Mouse (Mus musculus): Measurements from ENCODE around the gene Grk1. TPM values are rescaled to one million over a fixed set of nuclear protein-coding genes. Genes with fewer than 3 reads are reported as not detected.

Gene Grk1
- not detected in 2 replicates for total RNA-seq (2021)
- long read RNA-seq: 0 reads

DNA sequence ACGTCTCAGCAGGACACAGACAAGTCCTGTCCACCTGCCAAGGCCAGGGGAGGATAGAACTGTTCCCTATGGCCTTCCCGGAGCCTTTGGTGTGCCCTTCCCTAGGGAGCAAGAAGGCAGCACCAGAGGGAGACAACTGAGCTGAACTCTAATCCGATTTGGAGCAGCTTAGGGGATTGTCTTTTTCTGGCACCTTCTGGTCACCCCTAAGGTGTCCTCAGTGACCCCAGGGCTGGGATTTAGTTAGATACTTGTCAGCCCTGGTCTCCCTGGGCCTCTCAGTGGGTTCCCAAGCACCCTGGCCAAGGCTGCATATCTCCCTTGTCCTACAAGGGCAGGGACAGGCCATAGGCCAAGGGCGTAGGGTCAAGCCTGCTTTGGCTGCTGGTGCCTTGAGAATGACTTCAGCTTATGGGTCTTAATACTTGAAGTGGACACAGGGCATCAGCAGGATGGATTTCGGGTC lies at the start of gene Grk1:
Gene Grk1 (plus strand): TSS at position 416 of the 466 bp plus-strand sequence.
- no peak for DNase-seq

GRCm38 (mm10) chr8:13356221-13356620 lies 48.7 kb upstream of the Grk1 start:
- no peak for DNase-seq

GRCm38 (mm10) chr8:13356681-13357080 lies 48.2 kb upstream of the Grk1 start:
- DNase-seq: no peak

- DNase-seq: no peak
These were observed 44.7 kb upstream of the Grk1 start for GRCm38 (mm10) chr8:13360213-13360612.

DNA sequence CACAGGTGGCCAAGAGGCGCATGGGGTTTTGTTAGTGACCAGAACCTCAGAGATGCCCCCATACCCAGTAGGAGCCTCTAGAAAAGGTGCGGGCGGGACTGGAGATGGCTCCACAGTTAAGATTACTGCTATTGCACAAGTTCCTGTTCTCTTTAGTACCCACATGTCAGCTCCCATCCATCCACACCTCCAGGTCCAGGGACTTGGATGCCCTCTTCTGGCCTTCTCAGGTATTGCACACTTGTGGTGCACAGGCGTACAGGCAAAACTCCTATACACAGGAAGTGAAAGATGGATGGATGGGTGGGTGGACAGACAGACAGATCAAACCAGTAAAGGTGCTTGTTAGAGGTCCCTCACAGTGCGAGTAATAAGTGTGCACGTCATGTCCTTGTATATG lies 43.0 kb upstream of the Grk1 start:
- DNase-seq: no peak

DNA sequence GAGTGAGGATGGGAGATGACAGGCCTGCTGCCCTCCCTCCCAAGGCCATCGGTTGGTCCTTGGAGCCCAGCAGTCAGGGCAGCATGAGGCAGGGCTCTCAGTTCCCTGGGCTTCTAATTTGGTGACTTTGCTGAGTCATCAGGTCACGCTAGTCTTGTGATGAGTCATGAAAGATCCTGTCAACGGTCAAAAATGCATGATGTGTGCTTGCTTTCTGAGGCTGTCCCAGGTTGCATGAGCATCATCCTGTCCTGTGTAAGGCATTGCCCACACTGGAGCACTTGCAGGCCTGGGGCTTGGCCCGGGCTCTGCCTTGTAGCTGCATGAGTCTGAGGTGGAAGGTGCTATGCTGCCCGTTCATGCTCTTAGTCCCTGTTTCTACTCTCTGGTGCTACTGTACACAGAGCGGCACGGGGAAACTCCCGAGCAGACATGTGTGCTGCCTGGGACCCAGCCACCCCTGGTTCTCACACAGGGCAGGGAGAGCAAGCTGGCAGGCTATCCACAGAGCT lies 31.7 kb upstream of the Grk1 start:
- peak; percentile 52 for DNase-seq

GRCm38 (mm10) chr8:13381630-13382029 lies 23.3 kb upstream of the Grk1 start:
- no peak for DNase-seq

DNA sequence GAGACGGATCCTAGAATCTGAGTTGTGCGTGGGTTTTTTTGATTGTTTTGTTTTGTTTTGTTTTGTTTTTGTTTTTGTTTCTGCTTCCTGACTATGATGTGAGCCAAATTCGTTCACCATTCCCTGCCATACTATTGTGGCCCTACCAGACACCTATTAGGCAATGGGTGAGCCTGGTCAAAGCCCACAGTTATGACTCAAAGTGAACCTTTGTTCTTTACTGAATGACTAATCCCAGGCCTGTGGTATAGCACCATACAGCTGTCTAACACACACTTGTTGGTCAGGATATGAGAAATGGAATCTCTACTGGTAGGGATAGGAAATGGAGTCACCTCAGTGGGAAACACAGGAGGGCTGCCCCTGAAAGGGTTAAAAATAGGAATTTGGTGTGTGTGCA lies 22.3 kb upstream of the Grk1 start:
- no peak for DNase-seq

DNA sequence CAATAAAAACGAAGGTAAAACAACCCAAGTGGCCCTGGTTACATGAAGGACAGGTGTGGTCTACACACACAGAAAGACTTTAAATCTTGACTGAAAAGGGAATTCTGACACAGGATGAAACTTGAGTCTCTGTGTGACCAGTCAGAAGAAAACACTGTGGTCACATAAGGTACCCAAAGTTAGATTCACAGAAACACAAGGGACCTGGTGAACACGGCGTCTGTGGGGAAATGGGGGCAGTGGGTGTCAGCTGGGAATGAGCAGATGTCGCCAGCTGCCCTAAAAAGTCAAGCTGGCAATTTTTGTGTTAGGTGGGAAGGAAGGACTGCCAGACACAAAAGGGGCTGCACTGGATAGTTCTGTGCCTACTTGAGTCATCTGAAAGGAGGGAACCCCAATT lies 21.9 kb upstream of the Grk1 start:
- DNase-seq: no peak

DNA sequence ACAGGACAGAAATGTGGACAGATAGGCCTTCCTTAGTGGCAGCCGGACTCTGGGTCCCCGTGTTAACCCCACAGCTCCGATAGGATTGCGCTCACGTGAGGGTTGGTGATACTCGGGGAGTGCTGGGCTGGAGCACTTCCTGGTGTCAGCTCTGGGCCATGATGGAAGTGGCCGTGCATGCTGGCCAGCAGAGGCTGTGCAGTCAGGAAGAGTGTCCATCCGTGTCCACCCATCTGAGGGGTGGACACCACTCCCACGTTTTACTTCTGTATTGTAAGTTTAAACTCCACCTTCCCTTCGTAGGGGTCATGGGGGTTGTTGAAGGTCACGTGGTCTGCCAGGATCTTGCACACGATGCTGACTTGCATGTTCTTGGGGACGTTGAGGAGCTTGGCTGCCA lies 18.5 kb upstream of the Grk1 start:
- no peak for DNase-seq

DNA sequence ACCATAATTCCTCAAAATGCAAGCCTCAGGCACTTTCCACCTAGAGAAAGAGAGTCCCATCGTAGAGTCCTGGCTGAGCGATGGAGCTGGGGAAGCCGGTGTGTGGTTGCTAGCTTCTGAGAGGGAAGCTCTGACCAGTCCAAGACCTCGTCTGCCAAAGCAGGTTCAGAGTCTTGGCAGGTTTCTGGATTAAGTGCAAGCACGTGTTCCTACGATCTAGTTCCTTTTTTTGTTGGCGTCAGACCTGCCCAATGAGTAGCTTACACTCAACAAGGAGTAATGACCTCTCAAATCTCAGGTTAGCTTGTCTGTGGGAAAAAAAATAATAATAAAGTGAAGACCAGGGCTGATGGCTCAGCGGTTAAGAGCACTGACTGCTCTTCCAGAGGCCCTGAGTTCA lies 17.2 kb upstream of the Grk1 start:
- no peak for DNase-seq

DNA sequence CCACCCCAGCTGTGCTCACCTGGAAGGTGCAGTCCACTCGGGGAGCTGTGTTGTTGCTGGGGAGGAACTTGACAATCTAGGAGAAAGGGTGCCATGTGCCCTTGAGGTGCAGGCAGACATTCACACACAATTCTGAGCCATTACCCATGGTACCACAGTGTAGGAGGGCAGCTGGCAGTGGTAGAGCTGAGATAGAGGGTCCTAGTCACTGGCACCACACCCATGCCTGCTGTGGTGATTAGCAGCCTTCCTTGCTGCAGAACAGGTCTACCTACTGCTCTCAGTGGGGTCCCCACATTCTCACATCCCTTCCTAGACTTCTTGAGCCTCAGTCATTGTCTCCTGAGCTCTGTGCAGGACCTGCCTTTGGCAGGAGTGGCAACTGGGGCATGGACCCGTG lies 16.1 kb upstream of the Grk1 start:
- DNase-seq: no peak

DNA sequence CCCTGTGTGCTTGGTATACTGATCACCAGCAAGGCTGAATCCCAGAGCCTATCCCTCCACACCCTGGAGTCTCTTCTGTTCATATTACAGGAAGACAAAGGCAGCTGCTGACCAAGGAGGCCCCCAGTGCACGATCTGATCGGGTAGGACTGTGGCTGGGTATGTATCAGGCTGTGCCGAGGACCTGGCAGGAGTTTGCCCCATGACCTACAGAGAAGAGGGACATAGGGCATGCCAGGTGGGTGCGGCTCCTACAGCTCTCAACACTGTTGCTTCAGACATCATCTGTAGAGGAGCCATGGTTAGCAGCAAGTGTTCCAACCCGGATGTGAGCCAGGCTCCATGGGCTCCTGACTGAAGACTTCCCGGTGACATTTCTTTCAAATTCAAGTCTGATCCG lies 11.0 kb upstream of the Grk1 start:
- DNase-seq: no peak

GRCm38 (mm10) chr8:13396725-13397124 lies 8.2 kb upstream of the Grk1 start, which contains the start of gene Atp4b:
Gene Atp4b, minus strand, starts transcription at chr8:13396825.
- DNase-seq: peak; percentile 10

- no peak for DNase-seq
These were observed 1.4 kb upstream of the Grk1 start for GRCm38 (mm10) chr8:13403517-13403916.

DNA sequence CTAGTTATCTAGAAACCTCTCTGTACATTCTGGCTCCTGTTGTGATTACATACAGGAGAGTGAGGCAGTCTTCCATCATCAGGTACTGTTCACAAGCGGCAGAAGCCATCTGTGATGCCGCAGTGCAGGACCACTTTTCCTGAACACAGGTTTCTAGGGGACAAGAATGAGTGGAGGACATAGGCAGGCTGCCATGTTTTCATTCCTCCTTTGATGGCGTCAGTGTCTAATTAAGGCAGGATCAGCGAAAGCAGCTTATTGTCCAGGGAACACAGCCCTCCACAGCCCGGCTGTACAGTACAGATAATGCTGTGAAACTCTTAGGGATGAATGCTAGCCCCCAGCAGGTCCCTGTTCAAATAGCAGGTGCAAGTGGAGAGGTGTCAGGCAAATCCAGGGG lies 1.1 kb downstream of the Grk1 start:
- DNase-seq: no peak

DNA sequence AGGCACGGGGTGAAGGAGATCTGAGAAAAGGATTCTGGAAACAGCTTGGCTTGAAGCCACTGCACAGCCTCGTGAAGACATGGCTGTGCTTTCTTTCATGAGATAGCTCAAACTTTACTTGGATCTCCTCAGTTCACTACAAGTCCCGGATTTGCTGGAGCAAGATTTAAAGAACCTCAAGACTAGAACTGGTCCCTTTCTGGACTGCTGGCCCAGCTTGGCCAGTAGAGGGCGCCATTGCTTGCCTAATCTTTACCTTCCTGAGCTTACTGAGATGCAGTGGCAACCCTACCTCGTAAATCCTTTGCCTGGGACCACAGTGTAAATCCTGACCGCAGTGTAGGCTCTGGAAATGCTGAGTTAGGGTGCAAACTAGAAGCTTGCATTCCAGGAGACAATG lies 6.7 kb downstream of the Grk1 start:
- DNase-seq: peak; percentile 70

DNA sequence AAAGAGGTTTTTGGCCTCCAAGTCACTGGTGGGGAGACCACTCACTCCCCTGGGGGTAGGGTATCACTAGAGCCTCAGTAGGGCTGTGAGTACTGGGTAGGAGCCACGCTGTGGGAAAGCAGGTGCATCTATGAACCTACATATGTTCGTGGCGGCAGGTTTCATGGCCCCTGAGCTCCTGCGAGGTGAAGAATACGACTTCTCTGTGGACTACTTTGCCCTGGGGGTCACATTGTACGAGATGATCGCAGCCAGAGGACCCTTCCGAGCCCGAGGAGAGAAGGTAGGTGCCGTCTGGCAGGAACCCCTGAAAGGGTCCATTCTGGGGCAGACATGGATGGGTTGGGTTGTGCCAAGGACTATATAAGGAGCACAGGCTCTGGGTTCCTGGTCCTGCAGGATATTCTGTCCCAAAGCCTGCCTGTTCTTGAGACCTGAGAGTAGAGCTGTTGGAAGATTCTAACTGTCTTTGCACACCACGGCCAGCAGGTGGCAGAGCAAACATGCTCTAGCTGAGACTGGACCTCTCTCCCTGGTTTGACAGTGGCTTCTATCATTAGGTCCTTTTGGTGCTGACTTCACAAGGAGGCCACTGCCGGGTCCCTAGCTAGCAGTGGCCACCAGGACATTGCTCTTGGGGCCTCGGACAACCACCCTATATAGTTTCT lies 8.1 kb downstream of the Grk1 start:
- DNase-seq: peak; percentile 62

- DNase-seq: no peak
These were observed 9.0 kb downstream of the Grk1 start for GRCm38 (mm10) chr8:13413823-13414390.

GRCm38 (mm10) chr8:13415879-13416278 lies 11.0 kb downstream of the Grk1 start:
- no peak for DNase-seq

GRCm38 (mm10) chr8:13419111-13419639 lies 14.3 kb downstream of the Grk1 start:
- no peak for DNase-seq

DNA sequence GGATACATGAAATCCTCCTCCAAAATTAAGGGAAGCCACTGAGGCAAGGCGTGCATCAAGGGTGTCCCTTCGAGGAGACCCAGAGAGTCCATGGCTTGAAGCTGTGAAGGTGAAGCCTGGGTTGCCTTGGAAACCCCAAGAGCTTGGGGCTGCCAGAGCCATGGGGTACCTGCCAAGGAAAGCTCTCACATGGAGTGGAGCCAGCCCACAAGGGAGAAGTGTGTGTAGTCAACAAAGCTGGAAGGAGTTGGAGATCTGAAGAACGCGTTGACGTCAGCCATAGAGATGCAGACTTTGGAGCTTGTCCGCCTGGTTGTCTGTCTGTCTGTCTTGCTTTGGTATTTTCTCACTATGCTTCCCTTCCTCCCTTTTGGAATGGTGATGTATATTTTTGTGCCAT lies 16.1 kb downstream of the Grk1 start:
- peak; percentile 21 for DNase-seq

- no peak for DNase-seq
These were observed 22.5 kb downstream of the Grk1 start for GRCm38 (mm10) chr8:13427351-13427750.

- DNase-seq: no peak
These were observed 23.3 kb downstream of the Grk1 start for GRCm38 (mm10) chr8:13428156-13428555.

Measured in adrenal gland, postnatal 25 days (tissue).